Mouse (Mus musculus) lung, embryonic 14.5 days (tissue): ENCODE measurements around the gene Atp8a2. TPM values are rescaled to one million over a fixed set of nuclear protein-coding genes. Genes with fewer than 3 reads are reported as not detected.
A peak's percentile ranks its signal among the peaks of the same experiment; 100 is the strongest.
"Not testable (repeated sequence)": the region's sequence is repeated elsewhere in the genome, so short reads cannot be mapped to it uniquely, and the experiment has no call there.

ENCODE experiments used
- ATAC-seq: fragments of 200-750 bp; cut with Nextera tagmentation; 2 replicates; pipeline ENCODE4 v1.8.0; 2017; ENCODE audit warnings: mild to moderate bottlenecking, moderate TSS enrichment, moderate library complexity; ENCODE audit not compliant: insufficient read depth
- DNase-seq: peaks from one replicate; pipeline ENCODE4 v3.0.0-alpha.2; 2015
- H3K27ac ChIP-seq: fragments of 300-500 bp; sonication (generic); 2 replicates; pipeline ENCODE4 v1.5.1; 2014; ENCODE audit warnings: low read depth, mild to moderate bottlenecking, moderate library complexity
- H3K27me3 ChIP-seq: fragments of 300-500 bp; sonication (generic); 2 replicates; pipeline ENCODE4 v1.6.1; 2014; ENCODE audit warnings: low read length, control low read depth; ENCODE audit not compliant: insufficient read depth
- H3K36me3 ChIP-seq: fragments of 300-500 bp; sonication (generic); 2 replicates; pipeline ENCODE4 v1.6.1; 2014; ENCODE audit warnings: control low read depth; ENCODE audit not compliant: insufficient read depth
- H3K4me1 ChIP-seq: fragments of 300-500 bp; sonication (generic); 2 replicates; pipeline ENCODE4 v1.6.1; 2014; ENCODE audit warnings: antibody characterized with exemption, control low read depth; ENCODE audit not compliant: insufficient read depth
- H3K4me2 ChIP-seq: fragments of 300-500 bp; sonication (generic); 2 replicates; pipeline ENCODE4 v1.6.1; 2014; ENCODE audit warnings: mild to moderate bottlenecking
- H3K4me3 ChIP-seq: fragments of 300-500 bp; sonication (generic); 2 replicates; pipeline ENCODE4 v1.5.1; 2014; ENCODE audit warnings: low read depth, low read length
- H3K9ac ChIP-seq: fragments of 300-500 bp; sonication (generic); 2 replicates; pipeline ENCODE4 v1.6.1; 2014
- H3K9me3 ChIP-seq: fragments of 300-500 bp; sonication (generic); 2 replicates; pipeline ENCODE4 v1.6.1; 2016; ENCODE audit warnings: low read depth, low read length, control low read depth
- CTCF ChIP-seq: IDR thresholded peaks from 2 replicates; pipeline ENCODE4 v1.5.1; 2016; ENCODE audit warnings: antibody characterized with exemption, low read depth
- WGBS: fragments of 180-500 bp; shearing (Covaris S2); extraction: QIAGEN DNeasy Blood & Tissue Kit; methylation state at CpG from one replicate; pipeline ENCODE4 v1.1.7; 2014; 5-methylcytosine and 5-hydroxymethylcytosine counted together
- polyA plus RNA-seq: library from polyadenylated mRNA; unstranded; fragments of >200 nt; fragmentation: Nextera tagmentation; extraction: Ambion mirVana; gene quantifications from 2 replicates; pipeline ENCODE4 v1.2.1, GENCODE M21; 2014

Gene Atp8a2
- polyA plus RNA-seq, 1 experiment from 2014 or later, result 0.95 TPM

GRCm38 (mm10) chr14:59723163-59723562, 473.8 kb downstream of the Atp8a2 start:
- Histone ChIP-seq H3K9ac (no peak overlapping the region), H3K27ac (no peak overlapping the region), H3K27me3 (no peaks in the 10 kb centered on the region), H3K4me1 (peaks cover 5% of the 10 kb centered on the region), H3K4me2 (no peak overlapping the region), H3K9me3 (no peaks in the 10 kb centered on the region), H3K36me3 (no peaks in the 10 kb centered on the region), H3K4me3 (no peak overlapping the region)
- TF ChIP-seq CTCF, result no peak
- DNase-seq (no peak), ATAC-seq (no peak)
- 83% methylated on average over 2 of the region's 2 CpGs for WGBS

- no peaks in the 10 kb centered on the region for H3K36me3 ChIP-seq
- TF ChIP-seq CTCF, result no peak
- no peaks in the 10 kb centered on the region for H3K9me3 ChIP-seq
- H3K27me3 ChIP-seq, result no peaks in the 10 kb centered on the region
- no peak overlapping the region for H3K27ac ChIP-seq
- ATAC-seq (peak; percentile 38; the same call in 1 of the 2 replicates), DNase-seq (peak; percentile 73)
- no peak overlapping the region for H3K4me2 ChIP-seq
- no peak overlapping the region for H3K9ac ChIP-seq
- peaks cover 5% of the 10 kb centered on the region for H3K4me1 ChIP-seq
- 51% methylated on average over 4 of the region's 4 CpGs for WGBS
- H3K4me3 ChIP-seq, result no peak overlapping the region
These were observed 475.0 kb downstream of the Atp8a2 start for GRCm38 (mm10) chr14:59721957-59722356.

- peaks cover 5% of the 10 kb centered on the region for H3K4me1 ChIP-seq
- DNase-seq, result no peak
- H3K36me3 ChIP-seq, result no peaks in the 10 kb centered on the region
- WGBS, result 83% methylated on average over 3 of the region's 3 CpGs
- ATAC-seq, result no peak
- no peak overlapping the region for H3K4me2 ChIP-seq
- H3K9me3 ChIP-seq, result no peaks in the 10 kb centered on the region
- TF ChIP-seq CTCF, result no peak
- no peak overlapping the region for H3K27ac ChIP-seq
- no peak overlapping the region for H3K9ac ChIP-seq
- H3K27me3 ChIP-seq, result no peaks in the 10 kb centered on the region
- H3K4me3 ChIP-seq, result no peak overlapping the region
These were observed 475.6 kb downstream of the Atp8a2 start for GRCm38 (mm10) chr14:59721356-59721755.

GRCm38 (mm10) chr14:59720386-59720785, 476.6 kb downstream of the Atp8a2 start:
- 83% methylated on average over 4 of the region's 4 CpGs for WGBS

DNA sequence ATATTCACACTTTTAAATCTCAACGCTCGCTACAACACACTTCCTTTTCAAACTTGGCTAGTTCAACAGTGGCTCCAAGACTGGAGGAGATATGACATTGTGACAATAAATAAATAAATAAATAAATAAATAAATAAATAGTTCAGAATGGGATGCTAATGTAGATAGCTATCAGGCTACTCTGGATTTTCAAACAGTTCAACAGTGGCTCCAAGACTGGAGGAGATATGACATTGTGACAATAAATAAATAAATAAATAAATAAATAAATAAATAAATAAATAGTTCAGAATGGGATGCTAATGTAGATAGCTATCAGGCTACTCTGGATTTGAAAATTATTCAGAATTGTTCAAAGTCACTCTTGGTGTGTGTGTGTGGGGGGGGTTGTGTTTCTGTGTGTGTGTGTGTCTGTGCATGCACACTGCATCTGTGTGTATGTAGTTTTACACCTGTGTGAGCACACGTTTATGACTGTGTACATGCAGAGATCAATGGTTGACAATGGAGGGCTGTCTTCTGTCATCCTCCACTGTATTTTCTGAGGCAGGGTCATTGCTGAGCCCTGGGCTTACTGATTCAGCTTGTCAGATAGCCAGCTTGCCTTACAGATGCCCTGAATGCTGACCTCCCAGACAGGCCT, 480.4 kb downstream of the Atp8a2 start:
- 38% methylated on average over 3 of the region's 3 CpGs for WGBS
- H3K4me1 ChIP-seq, result peaks cover 11% of the 10 kb centered on the region
- not testable (repeated sequence) for H3K9ac ChIP-seq, DNase-seq, H3K36me3 ChIP-seq, H3K27me3 ChIP-seq, H3K9me3 ChIP-seq, H3K4me3 ChIP-seq, ATAC-seq, H3K4me2 ChIP-seq
- 0 out of 2 replicates have a peak overlapping the region, but pooled peaks have one; percentile 12 for H3K27ac ChIP-seq

More at GRCm38 (mm10) chr14:59720386-59720785, 476.6 kb downstream of the Atp8a2 start:
- no peaks in the 10 kb centered on the region for H3K27me3 ChIP-seq
- no peak overlapping the region for H3K4me3 ChIP-seq
- no peak overlapping the region for H3K4me2 ChIP-seq
- no peaks in the 10 kb centered on the region for H3K36me3 ChIP-seq
- no peak overlapping the region for H3K27ac ChIP-seq
- no peaks in the 10 kb centered on the region for H3K9me3 ChIP-seq
- H3K4me1 ChIP-seq, result peaks cover 6% of the 10 kb centered on the region
- H3K9ac ChIP-seq, result no peak overlapping the region
- DNase-seq (no peak), ATAC-seq (no peak)
- no peak for TF ChIP-seq CTCF

DNA sequence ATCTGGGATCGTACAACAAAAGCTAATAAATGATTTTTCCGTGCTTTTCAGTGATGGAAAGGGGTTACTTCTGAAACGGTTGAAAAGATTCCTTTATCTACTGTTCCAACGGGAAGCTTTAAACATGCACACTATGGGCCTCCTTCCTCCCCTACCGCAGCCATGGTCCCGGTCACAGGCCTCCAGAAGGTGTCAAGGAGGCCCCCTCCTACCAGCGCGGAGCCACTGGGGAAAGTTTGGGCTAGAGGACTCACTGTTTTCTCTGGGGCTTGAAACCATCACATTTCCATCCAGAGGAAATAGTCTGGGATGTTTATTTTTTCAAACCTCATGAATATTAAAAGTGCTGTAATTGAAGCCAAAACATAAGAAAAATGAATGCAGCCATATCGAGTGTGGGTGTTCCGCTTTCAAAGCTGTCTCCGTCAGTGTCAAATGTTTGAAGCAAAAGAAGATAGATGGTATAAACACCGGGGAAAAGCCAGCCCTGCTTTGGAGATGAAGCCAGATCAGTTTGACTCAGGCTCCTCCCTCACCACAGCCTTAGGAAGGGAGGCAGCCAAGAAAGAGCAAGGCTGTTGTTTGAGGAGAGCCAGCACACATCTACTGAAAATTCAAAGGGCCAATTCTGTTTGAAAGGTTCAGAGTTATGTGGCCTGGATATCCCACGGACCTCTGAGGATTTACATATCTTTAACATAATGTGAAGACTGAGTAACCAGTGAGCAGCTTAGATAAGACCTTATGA, 481.1 kb downstream of the Atp8a2 start:
- no peak for TF ChIP-seq CTCF

More for the DNA sequence above, 481.1 kb downstream of the Atp8a2 start:
- Histone ChIP-seq H3K9ac (no peak overlapping the region), H3K36me3 (no peaks in the 10 kb centered on the region), H3K27ac (0 out of 2 replicates have a peak overlapping the region, but pooled peaks have one; percentile 12), H3K4me2 (peak overlapping the region; percentile 24; the same call in 1 of the 2 replicates), H3K27me3 (no peaks in the 10 kb centered on the region), H3K4me1 (peaks cover 9% of the 10 kb centered on the region), H3K4me3 (no peak overlapping the region), H3K9me3 (no peaks in the 10 kb centered on the region)
- DNase-seq, result peak; percentile 92
- WGBS, result 15% methylated on average over 13 of the region's 13 CpGs
- ATAC-seq, result peak; percentile 97
